Mouse (Mus musculus) stomach, embryonic 16.5 days (tissue): Measurements from ENCODE around the gene Dusp16. TPM values are rescaled to one million over a fixed set of nuclear protein-coding genes. Genes with fewer than 3 reads are reported as not detected.

Source experiments
- ATAC-seq: fragments of 200-750 bp; cut with Nextera tagmentation; 2 replicates; pipeline ENCODE4 v1.8.0; 2017; ENCODE audit warnings: moderate number of reproducible peaks, moderate TSS enrichment; ENCODE audit not compliant: insufficient read depth, low FRiP score
- H3K27ac ChIP-seq: fragments of 300-500 bp; sonication (generic); 2 replicates; pipeline ENCODE4 v1.5.1; 2014; ENCODE audit warnings: low read length
- H3K27me3 ChIP-seq: fragments of 300-500 bp; sonication (generic); 2 replicates; pipeline ENCODE4 v1.6.1; 2014; ENCODE audit warnings: low read length, control low read depth, mixed read lengths; ENCODE audit not compliant: control insufficient read depth, insufficient read depth
- H3K36me3 ChIP-seq: fragments of 300-500 bp; sonication (generic); 2 replicates; pipeline ENCODE4 v1.6.1; 2014; ENCODE audit warnings: low read length; ENCODE audit not compliant: control insufficient read depth, insufficient read depth
- H3K4me1 ChIP-seq: fragments of 300-500 bp; sonication (generic); 2 replicates; pipeline ENCODE4 v1.6.1; 2014; ENCODE audit warnings: low read length, control low read depth, mixed read lengths; ENCODE audit not compliant: control insufficient read depth, insufficient read depth
- H3K4me2 ChIP-seq: fragments of 300-500 bp; sonication (generic); 2 replicates; pipeline ENCODE4 v1.6.1; 2014; ENCODE audit warnings: low read depth, low read length, mixed read lengths
- H3K4me3 ChIP-seq: fragments of 300-500 bp; sonication (generic); replicated peaks from 2 replicates; pipeline ENCODE4 v1.5.1; 2014; ENCODE audit warnings: mild to moderate bottlenecking, low read length
- H3K9ac ChIP-seq: fragments of 300-500 bp; sonication (generic); 2 replicates; pipeline ENCODE4 v1.6.1; 2014; ENCODE audit warnings: low read length
- H3K9me3 ChIP-seq: fragments of 300-500 bp; sonication (generic); replicated peaks from 2 replicates; pipeline ENCODE4 v1.6.1; 2016; ENCODE audit warnings: low read length, control low read depth; ENCODE audit not compliant: control insufficient read depth
- WGBS: fragments of 180-500 bp; shearing (Covaris S2); extraction: QIAGEN DNeasy Blood & Tissue Kit; methylation state at CpG from one replicate; pipeline ENCODE4 v1.1.7; 2014; 5-methylcytosine and 5-hydroxymethylcytosine counted together
- polyA plus RNA-seq: library from polyadenylated mRNA; unstranded; fragments of >200 nt; fragmentation: Nextera tagmentation; extraction: Ambion mirVana; gene quantifications from 2 replicates; pipeline ENCODE4 v1.2.1, GENCODE M21; 2015

Gene Dusp16
- polyA plus RNA-seq, 1 experiment from 2014 or later = 18.5 TPM

DNA sequence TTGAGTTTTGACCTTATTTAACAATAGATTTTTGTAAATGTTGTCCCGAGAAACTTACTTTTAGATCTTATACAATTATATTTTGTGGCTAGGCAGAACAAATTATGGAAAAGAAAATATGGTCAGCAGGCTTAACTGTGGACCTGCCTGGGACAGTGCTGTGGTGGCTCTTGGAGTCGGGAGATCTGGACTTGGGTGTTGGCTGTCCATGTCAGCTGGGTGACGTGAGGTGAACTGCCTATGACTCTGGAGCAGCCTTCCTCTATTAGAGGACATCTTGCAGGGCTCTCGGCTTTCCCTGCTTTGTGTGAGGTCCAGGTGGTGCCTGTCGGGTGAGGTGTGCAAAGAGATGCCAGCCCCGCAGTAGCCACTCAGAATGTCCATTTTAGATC is 91.2 kb downstream of the Dusp16 start:
- Histone ChIP-seq H3K4me3 (no peak overlapping the region), H3K9me3 (no peaks in the 10 kb centered on the region), H3K27ac (peak overlapping the region; percentile 71), H3K27me3 (no peaks in the 10 kb centered on the region), H3K4me2 (no peak overlapping the region), H3K4me1 (0 out of 2 replicates have a peak, but pooled peaks cover 3% of the 10 kb centered on the region), H3K36me3 (no peaks in the 10 kb centered on the region), H3K9ac (no peak overlapping the region)
- WGBS = 64% methylated on average over 6 of the region's 6 CpGs
- no peak for ATAC-seq

- Histone ChIP-seq H3K4me1 (0 out of 2 replicates have a peak, but pooled peaks cover 5% of the 10 kb centered on the region), H3K9me3 (no peaks in the 10 kb centered on the region), H3K4me3 (no peak overlapping the region), H3K4me2 (no peak overlapping the region), H3K9ac (no peak overlapping the region), H3K36me3 (no peaks in the 10 kb centered on the region), H3K27ac (peak overlapping the region; percentile 71; the same call in 1 of the 2 replicates), H3K27me3 (no peaks in the 10 kb centered on the region)
- peak; percentile 90 for ATAC-seq
- WGBS = 52% methylated on average over 8 of the region's 8 CpGs
These were observed 91.8 kb downstream of the Dusp16 start for GRCm38 (mm10) chr6:134700451-134701210.

GRCm38 (mm10) chr6:134698243-134698642 is 94.2 kb downstream of the Dusp16 start:
- Histone ChIP-seq H3K27ac (no peak overlapping the region), H3K9me3 (no peaks in the 10 kb centered on the region), H3K4me2 (no peak overlapping the region), H3K4me1 (0 out of 2 replicates have a peak, but pooled peaks cover 7% of the 10 kb centered on the region), H3K36me3 (no peaks in the 10 kb centered on the region), H3K4me3 (no peak overlapping the region), H3K9ac (no peak overlapping the region), H3K27me3 (no peaks in the 10 kb centered on the region)
- 89% methylated on average over 5 of the region's 5 CpGs for WGBS
- ATAC-seq = no peak

DNA sequence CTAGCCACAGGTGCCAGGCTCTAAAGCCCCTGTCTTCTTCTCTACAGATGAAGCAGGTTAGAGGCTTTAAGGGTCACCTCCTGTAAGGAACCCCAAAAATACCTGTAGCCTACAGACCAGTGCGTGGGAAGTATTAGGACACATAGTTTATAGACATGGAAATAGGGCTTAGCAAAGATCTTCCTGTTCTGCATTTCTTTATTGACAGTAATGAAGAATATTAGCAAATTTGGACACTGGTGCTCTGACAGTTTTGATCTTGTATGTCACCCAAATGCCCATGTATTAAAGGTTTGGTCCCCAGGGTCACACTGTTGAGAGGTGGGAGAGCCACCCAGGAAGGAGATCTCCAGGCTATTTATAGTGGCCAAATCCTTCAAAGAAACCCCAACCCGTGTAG is 95.9 kb downstream of the Dusp16 start:
- Histone ChIP-seq H3K27me3 (no peaks in the 10 kb centered on the region), H3K4me2 (no peak overlapping the region), H3K4me1 (0 out of 2 replicates have a peak, but pooled peaks cover 7% of the 10 kb centered on the region), H3K36me3 (no peaks in the 10 kb centered on the region), H3K4me3 (no peak overlapping the region), H3K9me3 (no peaks in the 10 kb centered on the region), H3K27ac (no peak overlapping the region), H3K9ac (no peak overlapping the region)
- 70% methylated on average over 2 of the region's 2 CpGs for WGBS
- ATAC-seq = no peak

DNA sequence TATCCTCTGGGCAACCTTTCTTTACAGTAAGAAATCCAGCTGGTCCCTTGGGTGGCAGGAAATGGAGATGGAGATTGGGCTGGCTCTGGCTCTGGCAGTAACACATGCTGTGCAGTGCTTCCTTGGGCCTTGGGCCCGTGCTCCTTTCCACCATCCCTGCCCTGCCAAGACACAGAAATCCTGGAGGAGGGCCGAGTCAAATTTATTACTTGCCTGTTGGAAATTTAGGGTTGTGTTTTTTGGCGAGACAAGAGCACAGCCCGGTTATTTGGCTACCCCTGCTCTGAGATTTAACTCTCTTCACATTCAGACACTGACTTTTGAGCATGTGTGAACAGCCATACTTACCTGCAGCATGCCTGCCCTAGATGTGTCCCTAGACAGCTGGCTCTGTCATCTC is 96.3 kb downstream of the Dusp16 start:
- no peaks in the 10 kb centered on the region for H3K36me3 ChIP-seq
- H3K4me1 ChIP-seq = 0 out of 2 replicates have a peak, but pooled peaks cover 5% of the 10 kb centered on the region
- H3K4me3 ChIP-seq = no peak overlapping the region
- H3K9ac ChIP-seq = no peak overlapping the region; the same call in 1 of the 2 replicates
- 56% methylated on average over 4 of the region's 4 CpGs for WGBS
- H3K4me2 ChIP-seq = no peak overlapping the region
- no peak for ATAC-seq
- no peak overlapping the region for H3K27ac ChIP-seq
- H3K27me3 ChIP-seq = no peaks in the 10 kb centered on the region
- H3K9me3 ChIP-seq = no peaks in the 10 kb centered on the region

DNA sequence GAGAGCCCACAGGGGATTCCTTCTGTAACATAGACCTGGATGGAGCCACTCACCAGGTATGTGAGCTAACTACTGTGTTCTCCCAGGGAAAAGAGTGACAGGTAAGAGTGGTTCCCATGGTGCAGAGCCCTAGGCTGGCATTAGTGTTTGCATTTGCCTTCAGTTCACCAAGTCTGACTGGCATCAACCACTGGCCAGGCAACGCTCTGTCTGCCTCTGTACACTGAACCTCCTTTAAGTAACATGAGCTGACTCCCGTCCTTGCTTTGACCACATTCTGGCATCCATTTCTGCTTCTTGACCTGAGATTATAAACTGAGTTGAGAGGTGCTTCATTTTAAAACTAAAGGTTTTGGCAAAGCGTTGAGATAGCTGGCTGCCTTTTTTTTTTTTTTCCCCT is 96.8 kb downstream of the Dusp16 start:
- no peak for ATAC-seq
- H3K4me3 ChIP-seq = no peak overlapping the region
- WGBS = 59% methylated on average over 3 of the region's 3 CpGs

DNA sequence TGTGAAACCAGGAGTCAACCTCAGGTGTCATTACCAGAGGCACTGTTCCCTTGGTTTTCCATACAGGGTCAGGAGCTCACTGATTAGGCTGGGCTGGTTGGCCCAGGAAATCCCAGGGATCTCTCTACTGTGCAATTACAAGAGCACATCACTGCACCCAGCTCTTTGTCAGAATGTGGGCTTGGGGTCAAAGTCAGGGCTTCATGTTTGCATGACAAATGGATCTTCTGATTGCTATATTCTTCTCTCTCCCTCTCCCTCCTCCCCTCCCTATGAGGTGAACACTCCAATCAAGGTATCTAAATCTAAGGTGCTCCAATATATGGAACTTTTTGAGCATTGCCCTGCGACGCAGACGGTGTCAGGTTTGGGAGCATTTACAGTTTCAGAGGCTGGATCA is 97.4 kb downstream of the Dusp16 start:
- Histone ChIP-seq H3K4me1 (0 out of 2 replicates have a peak, but pooled peaks cover 4% of the 10 kb centered on the region), H3K36me3 (no peaks in the 10 kb centered on the region), H3K27ac (no peak overlapping the region), H3K9me3 (no peaks in the 10 kb centered on the region), H3K4me3 (no peak overlapping the region), H3K4me2 (no peak overlapping the region), H3K9ac (no peak overlapping the region), H3K27me3 (no peaks in the 10 kb centered on the region)
- WGBS = 92% methylated on average over 3 of the region's 3 CpGs
- no peak for ATAC-seq

More for the DNA sequence above, 96.8 kb downstream of the Dusp16 start:
- H3K27ac ChIP-seq = 0 out of 2 replicates have a peak overlapping the region, but pooled peaks have one; percentile 10
- no peaks in the 10 kb centered on the region for H3K36me3 ChIP-seq
- H3K9me3 ChIP-seq = no peaks in the 10 kb centered on the region
- no peaks in the 10 kb centered on the region for H3K27me3 ChIP-seq
- H3K9ac ChIP-seq = no peak overlapping the region
- 0 out of 2 replicates have a peak, but pooled peaks cover 4% of the 10 kb centered on the region for H3K4me1 ChIP-seq
- no peak overlapping the region for H3K4me2 ChIP-seq

GRCm38 (mm10) chr6:134694498-134694897 is 97.9 kb downstream of the Dusp16 start:
- no peak for ATAC-seq
- 83% methylated on average over 6 of the region's 6 CpGs for WGBS
- H3K9ac ChIP-seq = no peak overlapping the region

GRCm38 (mm10) chr6:134685515-134685914 is 106.9 kb downstream of the Dusp16 start:
- H3K27me3 ChIP-seq = no peaks in the 10 kb centered on the region
- no peaks in the 10 kb centered on the region for H3K36me3 ChIP-seq
- 90% methylated on average over 6 of the region's 6 CpGs for WGBS
- no peaks in the 10 kb centered on the region for H3K4me1 ChIP-seq
- ATAC-seq = no peak
- H3K9me3 ChIP-seq = no peaks in the 10 kb centered on the region
- H3K27ac ChIP-seq = no peak overlapping the region
- no peak overlapping the region for H3K4me3 ChIP-seq
- no peak overlapping the region for H3K4me2 ChIP-seq
- no peak overlapping the region for H3K9ac ChIP-seq

More at GRCm38 (mm10) chr6:134694498-134694897, 97.9 kb downstream of the Dusp16 start:
- no peaks in the 10 kb centered on the region for H3K27me3 ChIP-seq
- H3K4me2 ChIP-seq = no peak overlapping the region
- no peak overlapping the region for H3K4me3 ChIP-seq
- H3K36me3 ChIP-seq = no peaks in the 10 kb centered on the region
- H3K4me1 ChIP-seq = 0 out of 2 replicates have a peak, but pooled peaks cover 4% of the 10 kb centered on the region
- no peak overlapping the region for H3K27ac ChIP-seq
- no peaks in the 10 kb centered on the region for H3K9me3 ChIP-seq
